Mouse (Mus musculus): ENCODE results near the gene Pilrb2.

Gene Pilrb2

DNA sequence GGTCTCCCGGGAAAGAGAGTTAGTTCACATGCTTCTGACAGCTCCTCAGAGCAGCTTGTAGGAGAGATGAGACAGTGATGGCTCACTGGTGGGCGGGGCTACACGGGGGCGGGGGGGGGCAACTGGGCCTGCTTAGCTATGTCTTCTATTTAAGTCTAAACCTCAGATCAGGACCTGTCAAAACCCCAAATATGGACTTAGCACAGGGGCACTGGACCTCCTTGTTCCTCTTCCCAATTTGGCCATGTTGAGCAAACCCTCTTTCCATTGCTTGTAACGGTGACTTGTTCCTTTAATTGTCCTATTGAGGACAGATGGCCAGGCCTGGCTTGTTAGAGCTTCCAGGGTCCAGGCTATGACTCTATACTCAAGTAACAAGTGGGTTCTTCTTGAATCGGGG lies 40.1 kb downstream of the Pilrb2 start:
- DNase-seq, result no peak

DNA sequence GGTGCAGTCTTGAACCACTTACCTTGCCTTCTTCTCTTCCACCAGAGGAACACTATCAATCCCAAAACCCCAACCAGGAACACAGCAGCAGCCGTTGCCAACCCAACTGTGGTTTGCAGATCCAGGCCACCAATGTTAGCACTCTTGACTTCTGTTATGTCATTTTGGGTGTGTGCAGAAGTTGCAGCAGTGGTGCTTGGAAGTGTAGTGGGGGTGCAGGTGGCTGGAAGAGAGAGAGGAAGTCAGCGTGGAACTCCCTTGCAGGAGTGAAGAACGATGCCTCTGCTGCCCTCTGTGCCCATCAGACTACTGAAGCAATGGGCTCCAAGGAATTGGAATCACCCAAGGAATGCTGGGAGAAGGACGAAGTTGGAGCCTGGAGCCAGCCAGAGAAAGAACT lies 40.5 kb downstream of the Pilrb2 start:
- no peak for DNase-seq

DNA sequence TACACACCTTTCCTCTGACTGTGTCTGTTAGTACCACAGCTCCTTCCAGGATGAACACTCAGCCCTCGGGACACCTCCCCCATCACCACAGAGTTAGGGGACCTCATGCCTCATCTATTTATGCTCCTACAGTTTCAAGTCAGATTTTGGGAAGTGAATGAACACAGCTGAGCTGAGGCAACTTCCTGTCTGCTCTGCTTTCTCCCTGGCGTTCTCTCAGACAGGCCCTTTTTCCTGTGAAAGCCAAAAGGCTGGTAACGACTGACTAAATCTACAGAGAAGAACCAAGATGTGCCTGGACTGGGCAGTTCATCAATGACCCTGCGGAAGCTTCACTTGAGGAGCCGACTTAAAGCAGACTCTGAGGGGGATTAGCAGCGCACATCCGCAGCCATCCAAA lies 41.4 kb downstream of the Pilrb2 start:
- no peak for DNase-seq

DNA sequence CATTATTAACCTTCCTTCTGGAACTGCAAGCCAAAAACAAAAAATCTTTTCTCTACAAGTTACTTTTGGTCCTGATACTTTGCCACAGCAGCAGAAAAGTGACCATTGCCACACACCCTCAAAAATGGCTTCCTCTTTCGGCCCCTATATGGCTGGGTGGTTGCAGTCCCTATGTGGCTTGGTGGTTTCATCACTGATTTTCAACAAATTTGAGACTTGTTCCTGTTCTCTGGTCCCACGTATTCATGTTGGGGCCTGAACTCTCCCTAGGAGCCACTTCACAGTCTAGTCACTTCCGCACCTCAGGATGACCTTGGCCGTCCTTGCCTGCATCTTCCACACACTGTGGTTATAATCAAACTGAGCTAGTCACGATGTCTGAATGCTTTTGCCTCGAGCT lies 42.9 kb downstream of the Pilrb2 start:
- DNase-seq, result no peak

DNA sequence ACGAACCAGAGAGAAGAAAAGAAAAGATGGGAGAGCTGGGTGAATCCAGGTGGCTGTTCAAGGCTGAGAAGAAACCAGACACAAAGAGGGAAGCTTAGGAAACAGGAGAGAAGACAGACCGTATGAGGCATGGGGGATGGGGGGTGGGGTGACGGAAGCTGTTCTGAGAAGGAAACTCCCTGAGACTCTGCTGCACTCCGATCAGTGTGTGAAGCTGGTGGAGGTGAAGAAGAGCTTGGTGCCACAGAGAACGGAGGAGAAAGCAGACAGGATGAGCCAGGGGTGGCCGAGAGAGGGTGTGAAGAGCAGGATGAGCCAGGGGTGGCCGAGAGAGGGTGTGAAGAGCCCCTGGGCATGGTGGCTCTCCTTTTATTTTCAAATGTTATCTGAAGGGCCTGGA lies 45.2 kb downstream of the Pilrb2 start:
- peak; percentile 12 for DNase-seq

DNA sequence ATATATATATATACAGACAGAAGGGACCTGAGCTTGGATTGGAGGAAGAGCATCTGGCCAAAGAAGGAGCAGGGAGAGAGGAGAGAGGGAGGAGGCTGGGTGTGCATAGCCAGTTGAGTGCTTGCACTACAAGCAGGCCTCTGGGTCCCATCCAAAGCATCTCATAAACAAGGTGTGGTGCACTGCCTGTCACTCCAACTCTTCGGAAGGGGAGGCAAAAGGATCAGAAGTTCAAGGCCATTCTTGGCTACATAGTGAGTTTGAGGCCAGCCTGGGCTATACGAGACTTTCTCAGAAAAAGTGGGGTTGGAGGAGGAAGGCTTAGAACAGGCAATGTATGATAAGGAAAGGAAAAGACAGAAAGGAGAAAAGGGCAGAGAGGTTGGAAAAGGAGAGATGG lies 45.6 kb downstream of the Pilrb2 start:
- no peak for DNase-seq

DNA sequence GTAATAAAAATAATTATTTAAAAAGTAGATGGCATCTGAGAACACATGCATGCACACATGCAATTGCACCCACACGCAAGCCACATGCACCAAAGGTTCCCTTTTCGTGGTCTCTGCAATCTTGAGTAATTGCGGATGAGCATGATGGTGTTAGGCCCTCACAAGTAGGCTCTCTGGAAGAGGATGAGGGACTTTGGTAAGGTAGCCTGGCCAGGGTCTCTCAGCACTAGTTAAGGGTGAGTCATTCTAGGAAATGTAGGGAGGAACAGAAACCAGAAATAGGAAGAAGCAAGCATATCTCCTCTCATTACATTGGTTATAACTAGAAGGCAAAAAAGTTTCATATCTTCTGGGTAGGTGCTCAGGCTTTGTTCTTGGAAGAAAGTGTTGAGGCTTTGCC lies 46.6 kb downstream of the Pilrb2 start:
- no peak for DNase-seq

DNA sequence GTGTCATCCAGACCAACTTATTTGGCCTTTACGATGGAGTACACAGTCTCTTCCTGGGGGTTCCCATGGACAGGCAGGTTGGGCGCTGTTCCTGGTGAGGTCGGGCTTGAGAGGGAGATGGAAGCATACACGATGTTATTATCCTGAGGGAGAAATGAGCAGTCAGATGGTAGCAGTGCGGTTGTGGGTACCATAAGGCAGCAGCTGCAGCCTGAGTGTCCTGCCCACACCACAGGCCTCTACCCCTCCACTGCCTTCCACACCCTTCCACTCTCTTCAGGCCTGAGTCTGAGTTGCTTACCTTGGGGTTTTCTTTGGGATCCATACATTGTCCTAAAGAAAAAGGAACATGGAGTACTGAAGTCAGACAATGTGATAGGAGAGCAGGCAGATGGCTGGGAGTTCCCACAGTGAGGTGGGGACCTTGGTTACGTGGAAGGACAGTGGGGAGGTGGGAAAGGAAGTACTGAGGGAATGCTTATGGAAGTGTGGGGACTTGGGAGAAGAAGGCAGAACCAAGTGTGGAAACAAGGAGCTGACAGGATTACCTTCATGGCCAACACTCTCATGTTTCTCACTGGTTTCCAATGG lies 48.1 kb downstream of the Pilrb2 start:
- no peak for DNase-seq

DNA sequence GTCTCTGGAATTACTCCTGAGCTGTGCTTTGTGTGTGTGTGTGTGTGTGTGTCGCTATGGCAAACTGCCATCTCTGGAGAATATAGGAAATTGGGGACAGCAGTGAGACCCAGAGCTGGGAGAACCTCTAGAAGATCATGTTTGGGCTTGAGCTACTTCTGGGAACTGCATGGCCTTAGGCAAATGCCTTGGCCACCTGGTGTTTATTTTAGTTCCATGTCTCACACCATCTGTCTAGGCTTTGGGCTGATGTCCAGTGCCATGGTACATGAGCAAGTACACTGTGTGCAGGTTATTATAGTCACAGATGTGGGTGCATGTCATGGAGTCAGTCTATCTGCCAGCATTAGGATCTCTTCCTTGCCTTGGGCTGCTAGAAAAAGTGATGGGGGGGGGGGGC lies 49.0 kb downstream of the Pilrb2 start:
- no peak for DNase-seq

DNA sequence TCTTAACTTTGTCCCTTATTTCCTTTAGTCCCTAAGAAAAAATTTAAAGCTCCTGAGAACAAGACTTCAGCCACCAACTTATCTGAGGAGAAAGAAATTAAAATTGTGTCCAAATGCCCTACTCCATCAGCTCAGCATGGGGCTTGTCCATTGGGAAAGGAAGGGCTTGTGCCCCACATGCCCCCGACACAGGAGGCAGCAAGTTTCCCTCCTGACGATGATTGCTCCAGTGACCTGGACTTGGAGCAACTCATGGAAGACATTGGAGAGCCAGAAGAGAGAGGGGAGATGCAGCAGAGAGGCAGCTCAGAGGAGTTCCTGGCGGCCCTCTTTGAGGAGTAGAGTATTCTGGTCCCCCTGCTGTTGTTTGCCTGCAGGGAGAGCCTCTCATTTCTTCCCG lies 49.5 kb downstream of the Pilrb2 start:
- DNase-seq, result no peak

DNA sequence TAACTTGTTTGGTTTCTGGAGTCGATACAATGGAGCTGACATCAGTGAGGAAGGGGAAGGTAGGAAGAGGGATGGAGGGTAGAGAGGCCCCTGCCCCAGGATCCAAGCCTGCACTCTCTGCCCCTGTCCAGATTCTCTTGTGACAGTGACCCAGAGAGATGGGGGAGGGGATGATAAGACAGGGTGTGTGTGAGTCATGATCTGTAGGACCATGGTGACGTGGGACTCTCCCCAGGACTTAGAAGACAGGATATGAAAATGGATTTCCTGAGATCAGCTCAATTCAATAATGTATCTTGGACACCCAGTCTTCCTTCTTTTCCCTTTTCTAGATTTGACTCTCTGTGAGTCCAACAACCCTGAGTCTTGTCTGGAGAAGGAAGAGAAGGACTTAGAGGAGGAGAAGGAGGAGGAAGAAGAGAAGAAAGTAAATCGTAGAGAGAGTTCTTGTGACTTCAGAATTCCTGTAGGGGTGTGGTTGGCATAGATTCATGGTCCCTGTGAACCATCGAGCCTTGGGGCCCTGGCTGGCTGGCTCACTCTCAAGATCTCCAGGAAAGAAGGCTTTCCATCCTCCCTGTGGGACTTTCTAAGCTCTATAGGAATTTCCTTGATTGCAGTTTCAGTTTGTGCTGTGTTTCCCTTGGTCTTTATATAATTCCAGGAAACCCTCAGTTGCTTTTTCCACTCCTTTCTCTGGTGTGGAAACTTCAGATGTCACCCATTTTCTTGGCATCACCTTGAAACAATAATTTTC lies 54.0 kb downstream of the Pilrb2 start:
- no peak for DNase-seq
